Mouse (Mus musculus) embryonic facial prominence, embryonic 10.5 days (tissue): ENCODE data around the gene Fzd4. TPM values are rescaled to one million over a fixed set of nuclear protein-coding genes. Genes with fewer than 3 reads are reported as not detected.

Source experiments
- DNase-seq: peaks from one replicate; pipeline ENCODE4 v3.0.0-alpha.2; 2017; ENCODE audit warnings: low spot score
- H3K27ac ChIP-seq: fragments of 300-500 bp; sonication (generic); replicated peaks from 2 replicates; pipeline ENCODE4 v1.5.1; 2016; ENCODE audit warnings: mild to moderate bottlenecking
- H3K27me3 ChIP-seq: fragments of 300-500 bp; sonication (generic); replicated peaks from 2 replicates; pipeline ENCODE4 v1.6.1; 2016; ENCODE audit warnings: low read depth, mild to moderate bottlenecking; ENCODE audit not compliant: poor library complexity, severe bottlenecking
- H3K36me3 ChIP-seq: fragments of 300-500 bp; sonication (generic); replicated peaks from 2 replicates; pipeline ENCODE4 v1.6.1; 2016; ENCODE audit warnings: mild to moderate bottlenecking, moderate library complexity
- H3K4me1 ChIP-seq: fragments of 300-500 bp; sonication (generic); 2 replicates; pipeline ENCODE4 v1.6.1; 2016
- H3K4me3 ChIP-seq: fragments of 300-500 bp; sonication (generic); 2 replicates; pipeline ENCODE4 v1.5.1; 2016; ENCODE audit warnings: mild to moderate bottlenecking, moderate library complexity
- H3K9me3 ChIP-seq: fragments of 300-500 bp; sonication (generic); 2 replicates; pipeline ENCODE4 v1.6.1; 2016; ENCODE audit warnings: mild to moderate bottlenecking
- WGBS: fragments of 180-500 bp; shearing (Covaris S2); methylation state at CpG from one replicate; pipeline ENCODE4 v1.1.7; 2016; 5-methylcytosine and 5-hydroxymethylcytosine counted together
- polyA plus RNA-seq: library from polyadenylated mRNA; unstranded; fragments of >200 nt; fragmentation: Nextera tagmentation; extraction: Ambion mirVana; gene quantifications from 2 replicates; pipeline ENCODE4 v1.2.1, GENCODE M21; 2016

Gene Fzd4
- polyA plus RNA-seq, 1 experiment from 2014 or later, result 11.5 TPM

- Histone ChIP-seq H3K9me3 (no peaks in the 10 kb centered on the region), H3K27me3 (no peaks in the 10 kb centered on the region), H3K4me3 (no peak overlapping the region), H3K27ac (no peak overlapping the region), H3K4me1 (peaks cover 54% of the 10 kb centered on the region), H3K36me3 (no peaks in the 10 kb centered on the region)
- WGBS, result 96% methylated on average over 5 of the region's 5 CpGs
- DNase-seq, result no peak
Measured at GRCm38 (mm10) chr7:89421294-89421693, 17.1 kb downstream of the Fzd4 start.

- no peak overlapping the region for H3K4me3 ChIP-seq
- no peak overlapping the region for H3K27ac ChIP-seq
- H3K4me1 ChIP-seq, result peaks cover 61% of the 10 kb centered on the region
- H3K9me3 ChIP-seq, result no peaks in the 10 kb centered on the region
- no peak for DNase-seq
- no peaks in the 10 kb centered on the region for H3K36me3 ChIP-seq
- H3K27me3 ChIP-seq, result no peaks in the 10 kb centered on the region
- WGBS, result 45% methylated on average over 8 of the region's 8 CpGs
Measured at GRCm38 (mm10) chr7:89422650-89423049, 18.5 kb downstream of the Fzd4 start.

GRCm38 (mm10) chr7:89423194-89423593 lies 19.0 kb downstream of the Fzd4 start:
- 13% methylated on average over 5 of the region's 5 CpGs for WGBS
- Histone ChIP-seq H3K27ac (peak overlapping the region; percentile 44; the same call in 1 of the 2 replicates), H3K27me3 (no peaks in the 10 kb centered on the region), H3K36me3 (no peaks in the 10 kb centered on the region), H3K9me3 (no peaks in the 10 kb centered on the region), H3K4me1 (peaks cover 55% of the 10 kb centered on the region), H3K4me3 (no peak overlapping the region)
- no peak for DNase-seq

- peak; percentile 30 for DNase-seq
- 28% methylated on average over 8 of the region's 8 CpGs for WGBS
- H3K27ac ChIP-seq, result no peak overlapping the region; the same call in 1 of the 2 replicates
- no peak overlapping the region for H3K4me3 ChIP-seq
- H3K9me3 ChIP-seq, result no peaks in the 10 kb centered on the region
- no peaks in the 10 kb centered on the region for H3K36me3 ChIP-seq
- H3K4me1 ChIP-seq, result peaks cover 50% of the 10 kb centered on the region
- H3K27me3 ChIP-seq, result no peaks in the 10 kb centered on the region
Measured at GRCm38 (mm10) chr7:89423688-89424255, 19.6 kb downstream of the Fzd4 start.

GRCm38 (mm10) chr7:89424659-89425058 lies 20.5 kb downstream of the Fzd4 start:
- Histone ChIP-seq H3K9me3 (no peaks in the 10 kb centered on the region), H3K4me1 (peaks cover 48% of the 10 kb centered on the region), H3K36me3 (no peaks in the 10 kb centered on the region), H3K4me3 (no peak overlapping the region), H3K27me3 (no peaks in the 10 kb centered on the region), H3K27ac (peak overlapping the region; percentile 65)
- DNase-seq, result no peak
- 79% methylated on average over 5 of the region's 5 CpGs for WGBS

DNA sequence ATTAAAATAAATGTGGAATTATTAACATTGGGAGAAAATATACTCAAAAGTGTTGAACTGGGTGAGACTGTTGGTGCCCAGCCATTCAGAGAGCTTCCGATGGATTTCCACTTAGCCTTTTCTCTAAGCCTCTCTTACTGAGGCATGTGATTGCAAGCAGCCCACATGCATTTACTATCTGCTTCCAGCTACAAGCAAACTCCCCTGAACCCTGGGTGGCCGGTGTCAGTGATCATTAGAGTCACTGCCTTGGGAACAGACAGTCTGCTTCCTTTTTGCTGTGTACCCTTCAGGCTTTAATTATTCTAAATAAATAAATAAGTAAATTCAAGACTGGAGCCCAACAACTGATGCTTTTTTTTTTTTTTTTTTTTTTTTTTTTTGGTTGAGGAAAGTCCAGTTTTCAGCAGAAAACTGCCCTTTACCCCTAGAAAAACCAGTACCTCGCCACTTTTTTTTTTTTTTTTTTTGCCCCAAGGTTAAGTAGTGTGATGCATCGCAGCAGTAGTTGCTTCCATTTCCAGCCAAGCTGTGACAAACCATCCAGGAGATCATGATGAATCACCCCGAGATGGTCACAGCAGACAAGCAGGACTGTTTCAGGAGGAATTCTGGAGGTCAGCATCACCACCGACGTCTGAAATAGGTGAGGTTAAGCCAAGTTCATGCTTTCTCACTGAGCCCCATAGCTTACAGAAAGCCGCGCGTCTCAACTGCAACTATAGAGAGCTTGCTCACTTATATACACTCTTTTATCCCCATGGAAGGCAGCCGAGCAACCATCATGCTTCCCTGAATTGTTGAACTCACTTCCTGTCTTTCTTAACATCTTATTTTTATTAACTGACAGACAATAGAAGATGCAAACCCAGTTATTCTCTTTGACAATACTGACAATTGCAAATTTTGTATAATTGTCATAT lies 21.9 kb downstream of the Fzd4 start:
- Histone ChIP-seq H3K27ac (peak overlapping the region; percentile 61; the same call in 1 of the 2 replicates), H3K27me3 (no peaks in the 10 kb centered on the region), H3K36me3 (no peaks in the 10 kb centered on the region), H3K4me1 (peaks cover 48% of the 10 kb centered on the region), H3K4me3 (0 out of 2 replicates have a peak overlapping the region, but pooled peaks have one; percentile 11), H3K9me3 (no peaks in the 10 kb centered on the region)
- WGBS, result 34% methylated on average over 11 of the region's 11 CpGs
- peak; percentile 76 for DNase-seq

- Histone ChIP-seq H3K27ac (peak overlapping the region; percentile 65), H3K4me3 (0 out of 2 replicates have a peak overlapping the region, but pooled peaks have one; percentile 13), H3K9me3 (no peaks in the 10 kb centered on the region), H3K27me3 (no peaks in the 10 kb centered on the region), H3K36me3 (no peaks in the 10 kb centered on the region), H3K4me1 (peaks cover 48% of the 10 kb centered on the region)
- WGBS, result 28% methylated on average over 5 of the region's 5 CpGs
- DNase-seq, result peak; percentile 40
Measured at GRCm38 (mm10) chr7:89427101-89427500, 22.9 kb downstream of the Fzd4 start.

DNA sequence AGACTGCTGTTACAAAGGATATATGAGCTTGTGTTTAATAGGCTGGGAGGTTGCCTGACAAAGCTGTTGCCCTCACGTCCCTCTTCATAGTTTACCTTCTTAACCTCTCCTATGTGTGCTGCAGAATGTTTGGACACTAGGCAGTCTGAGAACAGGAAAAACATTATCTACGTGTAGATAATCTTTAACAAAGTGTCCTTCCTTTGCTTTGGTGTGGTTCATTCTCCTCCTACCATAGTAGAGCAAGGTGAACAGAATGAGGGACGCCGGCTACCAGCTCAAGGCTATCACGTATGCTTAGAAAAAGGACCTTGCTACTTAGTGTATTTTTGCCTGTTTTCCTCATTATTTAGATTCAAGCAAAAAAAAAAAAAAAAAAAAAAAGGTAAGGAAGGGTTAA lies 24.6 kb downstream of the Fzd4 start:
- H3K9me3 ChIP-seq, result no peaks in the 10 kb centered on the region
- no peak for DNase-seq
- no peaks in the 10 kb centered on the region for H3K36me3 ChIP-seq
- H3K27ac ChIP-seq, result no peak overlapping the region
- H3K4me3 ChIP-seq, result no peak overlapping the region
- H3K27me3 ChIP-seq, result no peaks in the 10 kb centered on the region
- peaks cover 40% of the 10 kb centered on the region for H3K4me1 ChIP-seq
- 84% methylated on average over 5 of the region's 5 CpGs for WGBS

DNA sequence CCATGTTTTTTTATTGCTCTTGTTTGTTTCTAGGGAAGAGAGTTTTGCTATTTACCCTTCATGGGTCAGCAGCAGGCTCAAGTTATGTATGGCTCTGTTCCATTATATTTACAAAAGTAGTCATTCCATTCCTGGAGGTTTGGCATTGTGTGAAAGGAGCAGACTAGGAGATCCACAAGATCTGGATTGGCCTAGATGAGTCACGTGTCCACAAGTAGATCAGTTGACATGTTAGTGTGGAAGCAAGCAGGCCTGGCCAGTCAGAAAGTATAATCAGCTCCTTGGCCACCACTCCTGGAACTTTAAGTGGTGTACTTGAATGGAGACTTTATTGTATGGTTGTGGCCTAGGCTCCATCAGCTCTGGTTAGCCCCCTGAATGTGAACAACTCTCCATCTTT lies 25.2 kb downstream of the Fzd4 start:
- WGBS, result 77% methylated on average over 1 of the region's 1 CpGs
- no peak for DNase-seq
- H3K36me3 ChIP-seq, result no peaks in the 10 kb centered on the region
- H3K27ac ChIP-seq, result no peak overlapping the region
- no peaks in the 10 kb centered on the region for H3K27me3 ChIP-seq
- no peak overlapping the region for H3K4me3 ChIP-seq
- H3K4me1 ChIP-seq, result peaks cover 38% of the 10 kb centered on the region
- no peaks in the 10 kb centered on the region for H3K9me3 ChIP-seq

- Histone ChIP-seq H3K27ac (no peak overlapping the region), H3K4me1 (peaks cover 27% of the 10 kb centered on the region), H3K27me3 (no peaks in the 10 kb centered on the region), H3K9me3 (no peaks in the 10 kb centered on the region), H3K36me3 (no peaks in the 10 kb centered on the region), H3K4me3 (no peak overlapping the region)
- whole genome bisulfite sequencing, result 83% methylated on average over 2 of the region's 2 CpGs
- DNase-seq, result no peak
Measured at GRCm38 (mm10) chr7:89431185-89431584, 27.0 kb downstream of the Fzd4 start.

GRCm38 (mm10) chr7:89433193-89433892 lies 29.2 kb downstream of the Fzd4 start:
- Histone ChIP-seq H3K27me3 (no peaks in the 10 kb centered on the region), H3K27ac (no peak overlapping the region; the same call in 1 of the 2 replicates), H3K4me3 (no peak overlapping the region), H3K4me1 (peaks cover 20% of the 10 kb centered on the region), H3K36me3 (no peaks in the 10 kb centered on the region), H3K9me3 (no peaks in the 10 kb centered on the region)
- DNase-seq, result no peak
- WGBS, result 82% methylated on average over 9 of the region's 9 CpGs

GRCm38 (mm10) chr7:89433893-89434616 lies 29.9 kb downstream of the Fzd4 start:
- peaks cover 20% of the 10 kb centered on the region for H3K4me1 ChIP-seq
- no peak for DNase-seq
- H3K4me3 ChIP-seq, result no peak overlapping the region
- 66% methylated on average over 8 of the region's 8 CpGs for WGBS
- no peak overlapping the region; the same call in 1 of the 2 replicates for H3K27ac ChIP-seq
- H3K9me3 ChIP-seq, result no peaks in the 10 kb centered on the region
- no peaks in the 10 kb centered on the region for H3K27me3 ChIP-seq
- no peaks in the 10 kb centered on the region for H3K36me3 ChIP-seq
